Mouse (Mus musculus): ENCODE measurements around the gene Traf7. TPM values are rescaled to one million over a fixed set of nuclear protein-coding genes. Genes with fewer than 3 reads are reported as not detected.
A peak's percentile ranks its signal among the peaks of the same experiment; 100 is the strongest.

Traf7 gene
- polyA plus RNA-seq, 1 experiment, result 163 TPM

- Histone ChIP-seq H3K27ac (ENCODE audit: insufficient read depth, low read length) (no peak overlapping the region), H3K4me1 (ENCODE audit: control insufficient read depth, insufficient read depth, low read length) (no peaks in the 10 kb centered on the region), H3K4me3 (ENCODE audit: insufficient read depth, low read length) (no peak overlapping the region)
- no peak for TF ChIP-seq CTCF (IDR thresholded peaks at IDR 0.05; ENCODE audit: borderline replicate concordance, insufficient read depth, low read length)
- no peak; the same call in 1 of the 2 replicates for TF ChIP-seq POLR2A (IDR thresholded peaks at IDR 0.05; ENCODE audit: low read depth, low read length)
These were observed 4.3 kb upstream of the Traf7 start for GRCm38 (mm10) chr17:24532045-24532444.

- no peak overlapping the region for H3K4me3 ChIP-seq (ENCODE audit: insufficient read depth, low read length)
- TF ChIP-seq CTCF (IDR thresholded peaks at IDR 0.05; ENCODE audit: borderline replicate concordance, insufficient read depth, low read length) (no peak), POLR2A (IDR thresholded peaks at IDR 0.05; ENCODE audit: low read depth, low read length) (no peak; the same call in 1 of the 2 replicates)
- no peak overlapping the region for H3K27ac ChIP-seq (ENCODE audit: insufficient read depth, low read length)
- no peaks in the 10 kb centered on the region for H3K4me1 ChIP-seq (ENCODE audit: control insufficient read depth, insufficient read depth, low read length)
These were observed 3.3 kb upstream of the Traf7 start for GRCm38 (mm10) chr17:24531064-24531463.

- Histone ChIP-seq H3K4me1 (ENCODE audit: control insufficient read depth, insufficient read depth, low read length) (no peaks in the 10 kb centered on the region; the same call in 1 of the 2 replicates), H3K4me3 (ENCODE audit: insufficient read depth, low read length) (peak overlapping the region; percentile 88), H3K27ac (ENCODE audit: insufficient read depth, low read length) (no peak overlapping the region)
- TF ChIP-seq POLR2A (IDR thresholded peaks at IDR 0.05; ENCODE audit: low read depth, low read length) (peak; percentile 39), CTCF (IDR thresholded peaks at IDR 0.05; ENCODE audit: borderline replicate concordance, insufficient read depth, low read length) (no peak)
These were observed 2.8 kb upstream of the Traf7 start for GRCm38 (mm10) chr17:24530361-24531050.

GRCm38 (mm10) chr17:24529883-24530282 is 2.1 kb upstream of the Traf7 start:
- Histone ChIP-seq H3K4me3 (ENCODE audit: insufficient read depth, low read length) (peak overlapping the region; percentile 88), H3K4me1 (ENCODE audit: control insufficient read depth, insufficient read depth, low read length) (peaks cover 6% of the 10 kb centered on the region; the same call in 1 of the 2 replicates), H3K27ac (ENCODE audit: insufficient read depth, low read length) (peak overlapping the region; percentile 39; the same call in 1 of the 2 replicates)
- no peak for TF ChIP-seq CTCF (IDR thresholded peaks at IDR 0.05; ENCODE audit: borderline replicate concordance, insufficient read depth, low read length)
- TF ChIP-seq POLR2A (IDR thresholded peaks at IDR 0.05; ENCODE audit: low read depth, low read length), result peak; percentile 45; the same call in 1 of the 2 replicates

GRCm38 (mm10) chr17:24529007-24529451 is 1.3 kb upstream of the Traf7 start:
- peaks cover 7% of the 10 kb centered on the region; the same call in 1 of the 2 replicates for H3K4me1 ChIP-seq (ENCODE audit: control insufficient read depth, insufficient read depth, low read length)

GRCm38 (mm10) chr17:24528560-24528918 is 801 bp upstream of the Traf7 start:
- Histone ChIP-seq H3K4me3 (ENCODE audit: insufficient read depth, low read length) (peak overlapping the region; percentile 88), H3K4me1 (ENCODE audit: control insufficient read depth, insufficient read depth, low read length) (peaks cover 7% of the 10 kb centered on the region; the same call in 1 of the 2 replicates), H3K27ac (ENCODE audit: insufficient read depth, low read length) (peak overlapping the region; percentile 89)
- TF ChIP-seq POLR2A (IDR thresholded peaks at IDR 0.05; ENCODE audit: low read depth, low read length), result peak; percentile 51; the same call in 1 of the 2 replicates
- no peak for TF ChIP-seq CTCF (IDR thresholded peaks at IDR 0.05; ENCODE audit: borderline replicate concordance, insufficient read depth, low read length)

More at GRCm38 (mm10) chr17:24529007-24529451, 1.3 kb upstream of the Traf7 start:
- peak; percentile 60; the same call in 1 of the 2 replicates for TF ChIP-seq POLR2A (IDR thresholded peaks at IDR 0.05; ENCODE audit: low read depth, low read length)
- peak; percentile 68; the same call in 1 of the 2 replicates for TF ChIP-seq CTCF (IDR thresholded peaks at IDR 0.05; ENCODE audit: borderline replicate concordance, insufficient read depth, low read length)
- peak overlapping the region; percentile 89 for H3K27ac ChIP-seq (ENCODE audit: insufficient read depth, low read length)
- peak overlapping the region; percentile 88 for H3K4me3 ChIP-seq (ENCODE audit: insufficient read depth, low read length)

- Histone ChIP-seq H3K27ac (ENCODE audit: insufficient read depth, low read length) (peak overlapping the region; percentile 88), H3K4me1 (ENCODE audit: control insufficient read depth, insufficient read depth, low read length) (peaks cover 7% of the 10 kb centered on the region; the same call in 1 of the 2 replicates), H3K4me3 (ENCODE audit: insufficient read depth, low read length) (peak overlapping the region; percentile 82)
- TF ChIP-seq POLR2A (IDR thresholded peaks at IDR 0.05; ENCODE audit: low read depth, low read length) (no peak), CTCF (IDR thresholded peaks at IDR 0.05; ENCODE audit: borderline replicate concordance, insufficient read depth, low read length) (no peak)
These were observed 423 bp downstream of the Traf7 start for GRCm38 (mm10) chr17:24527315-24527714.

GRCm38 (mm10) chr17:24524734-24525133 is 3.0 kb downstream of the Traf7 start:
- H3K4me1 ChIP-seq (ENCODE audit: control insufficient read depth, insufficient read depth, low read length), result peaks cover 7% of the 10 kb centered on the region; the same call in 1 of the 2 replicates
- no peak overlapping the region for H3K27ac ChIP-seq (ENCODE audit: insufficient read depth, low read length)
- H3K4me3 ChIP-seq (ENCODE audit: insufficient read depth, low read length), result no peak overlapping the region
- TF ChIP-seq POLR2A (IDR thresholded peaks at IDR 0.05; ENCODE audit: low read depth, low read length) (no peak), CTCF (IDR thresholded peaks at IDR 0.05; ENCODE audit: borderline replicate concordance, insufficient read depth, low read length) (no peak)

- 0 out of 2 replicates have a peak, but pooled peaks cover 7% of the 10 kb centered on the region for H3K4me1 ChIP-seq (ENCODE audit: control insufficient read depth, insufficient read depth, low read length)
- no peak overlapping the region for H3K27ac ChIP-seq (ENCODE audit: insufficient read depth, low read length)
- TF ChIP-seq CTCF (IDR thresholded peaks at IDR 0.05; ENCODE audit: borderline replicate concordance, insufficient read depth, low read length), result no peak
- TF ChIP-seq POLR2A (IDR thresholded peaks at IDR 0.05; ENCODE audit: low read depth, low read length), result no peak
- no peak overlapping the region for H3K4me3 ChIP-seq (ENCODE audit: insufficient read depth, low read length)
These were observed 7.3 kb downstream of the Traf7 start for GRCm38 (mm10) chr17:24520450-24520849.

Measured in embryonic fibroblast, embryonic 13.5 days (primary cell).